Mouse (Mus musculus) embryonic stem cell, embryonic (primary cell): ENCODE measurements at regions not wholly inside any gene's neighbourhood (a gene's known extent, or its start where the extent isn't known, plus 50 kb on each side); places are given as distances from the start of the nearest gene placed in this dataset.

Experiments used
- CTCF ChIA-PET, 4 experiments: fragments of 300-600 bp in 2 of 4; fragments of 350-600 bp in 2 of 4; sonication (Branson Sonifier 250); formaldehyde crosslinking; loops; one replicate each; lab custom pipeline; 2022; ENCODE audit warnings: inconsistent platforms in 2 of 4; lab: Charles Lee
- POLR2A ChIA-PET, 4 experiments: fragments of 300-600 bp in 2 of 4; fragments of 350-600 bp in 2 of 4; sonication (Branson Sonifier 250); formaldehyde crosslinking; loops; one replicate each; lab custom pipeline; 2022; ENCODE audit warnings: antibody characterized with exemption in 4 of 4, inconsistent platforms in 1 of 4; lab: Charles Lee

DNA sequence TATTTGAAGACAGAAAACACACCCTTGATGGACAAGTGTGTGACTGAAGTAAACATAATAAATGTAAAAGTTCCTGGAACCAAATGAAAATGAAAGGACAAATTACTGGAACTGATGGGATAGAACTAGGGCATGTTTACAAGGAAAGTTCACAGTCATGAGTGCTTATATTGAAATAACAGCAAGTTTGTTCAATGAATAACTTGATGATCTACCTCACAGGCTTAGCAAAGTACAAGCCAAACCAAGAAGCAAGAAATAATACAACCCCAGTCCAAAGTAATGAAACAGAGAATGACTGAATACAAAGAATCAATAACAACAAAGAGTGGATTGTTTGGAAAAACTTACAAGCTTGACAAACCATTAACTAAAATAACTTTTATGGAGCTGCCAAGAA, 56.2 kb downstream of the Gm379 start:
- ChIA-PET CTCF (no interaction called here), POLR2A (no interaction called here)

DNA sequence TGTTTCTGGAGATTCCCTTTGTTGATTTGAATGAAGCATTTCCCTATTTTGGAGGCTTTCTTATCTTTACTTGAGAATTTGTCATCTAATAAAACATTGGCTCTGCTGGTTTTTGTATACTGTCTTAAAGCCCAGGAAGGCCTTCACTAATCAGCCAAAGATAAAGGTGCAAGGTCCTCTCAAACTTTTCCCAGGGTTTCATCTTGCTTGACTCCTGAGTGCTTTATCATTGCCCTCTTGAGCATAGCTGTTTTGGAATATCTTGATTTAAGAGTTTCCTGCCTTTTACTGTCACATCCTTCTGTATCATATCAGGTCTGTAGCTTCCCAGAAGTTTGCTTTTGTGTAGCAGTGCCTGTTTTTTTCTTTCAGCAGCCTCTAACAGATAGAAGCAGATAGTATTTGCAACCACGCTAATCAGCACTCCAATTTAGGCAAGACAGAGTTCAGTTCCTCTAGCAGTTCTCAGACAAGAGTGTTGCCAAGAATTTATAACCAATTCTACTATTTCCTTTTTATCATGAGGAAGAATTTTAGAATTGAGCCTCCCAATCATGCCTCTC, 64.7 kb downstream of the Gm379 start:
- POLR2A ChIA-PET, result no interaction called here
- CTCF ChIA-PET, result no interaction called here

DNA sequence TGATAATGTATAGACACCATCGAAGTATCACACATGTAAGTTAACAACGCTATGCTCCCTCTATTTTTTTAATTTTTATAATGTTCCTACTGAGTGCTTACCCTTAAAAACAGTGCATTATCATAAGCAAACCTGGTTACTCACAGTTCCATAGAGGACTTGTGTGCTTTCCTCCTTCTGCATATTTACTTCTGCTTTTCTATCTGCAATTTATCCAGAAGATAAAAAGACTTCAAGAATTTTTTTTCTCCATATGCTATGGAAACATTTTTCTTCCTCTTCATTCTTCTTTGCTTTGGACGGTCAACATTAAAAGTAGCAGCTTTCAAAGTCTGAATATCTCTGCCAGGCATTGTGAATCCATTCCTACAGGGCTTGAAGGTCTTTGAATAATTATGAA, 102.7 kb downstream of the Gm379 start:
- CTCF ChIA-PET, result no interaction called here
- POLR2A ChIA-PET, result no interaction called here

DNA sequence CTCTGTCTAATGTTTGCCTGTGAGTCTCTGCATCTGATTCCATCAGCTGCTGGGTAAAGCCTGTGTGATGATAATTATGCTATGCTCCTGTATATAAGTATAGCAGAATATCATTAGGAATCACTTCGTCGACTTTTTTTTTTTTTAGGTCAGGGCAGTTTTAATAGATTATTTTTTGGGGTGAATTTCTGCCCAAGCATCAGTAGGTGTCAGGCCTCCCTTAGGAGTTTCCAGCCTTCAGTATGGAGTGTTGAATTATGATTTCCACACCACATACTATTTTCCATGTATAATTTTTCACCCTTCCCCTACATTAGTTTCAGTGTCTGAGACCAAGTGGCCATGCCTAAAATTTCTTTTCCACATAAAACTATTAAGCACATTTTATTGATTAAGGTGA, 121.5 kb downstream of the Gm379 start:
- ChIA-PET CTCF (interaction anchor here in 1 of 4 experiments (0.7 kb wide), 1 partner anchor 391 kb away, joined by 3 read pairs; no protein-coding TSS in a partner anchor), POLR2A (no interaction called here)

DNA sequence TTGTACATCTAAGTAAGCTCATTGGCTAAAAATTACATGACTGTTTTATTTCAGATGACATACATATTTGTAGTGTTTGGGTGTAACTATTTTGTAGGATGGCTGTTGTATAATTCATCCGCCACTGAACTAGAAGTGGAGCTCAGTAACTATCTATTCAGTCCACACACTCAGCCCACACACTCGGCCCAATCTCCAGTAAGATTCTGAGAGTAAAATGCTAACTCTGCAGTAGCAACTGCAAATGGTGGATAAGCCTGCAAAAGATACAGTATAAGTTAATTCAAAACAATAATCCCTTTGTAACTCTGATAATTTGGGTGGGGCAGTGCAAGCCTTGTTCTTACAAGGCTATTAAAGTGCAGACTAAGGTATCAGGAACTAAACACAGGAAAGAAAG, 123.3 kb downstream of the Gm379 start:
- ChIA-PET CTCF (no interaction called here), POLR2A (no interaction called here)

DNA sequence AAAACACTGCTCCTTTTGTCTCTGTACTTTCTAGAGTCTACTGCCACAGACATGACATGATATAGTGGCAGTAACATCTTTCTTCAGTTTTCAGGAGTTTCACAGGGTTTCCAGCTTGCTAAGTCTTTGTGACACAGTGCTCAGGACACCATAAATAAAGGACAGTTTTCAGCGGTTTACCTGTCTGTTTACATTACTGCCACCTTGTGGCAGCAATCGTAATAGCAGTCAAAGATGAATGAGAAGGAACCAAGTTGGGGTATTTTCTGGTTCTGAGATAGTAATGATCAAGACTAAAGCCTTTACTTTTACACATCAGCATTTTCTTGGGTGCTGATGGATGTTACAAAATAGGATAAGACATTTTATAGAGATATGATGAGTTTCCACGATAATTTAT, 127.7 kb downstream of the Gm379 start:
- CTCF ChIA-PET, result no interaction called here
- POLR2A ChIA-PET, result no interaction called here
